Mouse (Mus musculus): ENCODE results near the gene Atp11a.

Atp11a gene

GRCm38 (mm10) chr8:12772319-12772718 lies 15.5 kb downstream of the Atp11a start:
- no peak for DNase-seq (ENCODE audit: low spot score)

GRCm38 (mm10) chr8:12773914-12774313 lies 17.1 kb downstream of the Atp11a start:
- DNase-seq (ENCODE audit: low spot score) = no peak

DNA sequence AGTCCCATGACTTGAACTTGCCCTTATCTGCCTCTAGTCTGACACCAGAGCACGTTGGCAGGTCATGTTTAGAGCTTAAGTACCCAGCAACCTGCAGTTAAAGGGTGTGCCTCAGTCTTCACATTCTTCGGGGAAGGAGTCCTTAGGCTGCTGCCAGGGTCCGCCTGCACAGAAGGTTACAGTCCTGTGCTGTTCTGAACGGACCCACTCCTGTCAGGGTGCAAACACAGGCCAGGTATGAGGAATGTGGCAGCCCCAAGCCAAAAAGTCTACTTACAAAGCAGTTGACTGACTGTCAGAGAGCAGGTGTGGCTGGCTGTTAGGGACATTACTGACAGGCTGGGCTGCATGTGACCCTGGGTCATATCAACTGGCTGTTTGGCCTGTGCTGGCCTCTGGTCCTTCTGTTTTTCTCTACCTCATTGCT lies 18.1 kb downstream of the Atp11a start:
- DNase-seq (ENCODE audit: low spot score) = no peak

GRCm38 (mm10) chr8:12775302-12775975 lies 18.6 kb downstream of the Atp11a start:
- DNase-seq (ENCODE audit: low spot score) = no peak

- no peak for DNase-seq (ENCODE audit: low spot score)
These were observed 19.4 kb downstream of the Atp11a start for GRCm38 (mm10) chr8:12776166-12776565.

- DNase-seq (ENCODE audit: low spot score) = no peak
These were observed 20.4 kb downstream of the Atp11a start for GRCm38 (mm10) chr8:12777171-12777570.

- no peak for DNase-seq (ENCODE audit: low spot score)
These were observed 22.7 kb downstream of the Atp11a start for GRCm38 (mm10) chr8:12779541-12779940.

DNA sequence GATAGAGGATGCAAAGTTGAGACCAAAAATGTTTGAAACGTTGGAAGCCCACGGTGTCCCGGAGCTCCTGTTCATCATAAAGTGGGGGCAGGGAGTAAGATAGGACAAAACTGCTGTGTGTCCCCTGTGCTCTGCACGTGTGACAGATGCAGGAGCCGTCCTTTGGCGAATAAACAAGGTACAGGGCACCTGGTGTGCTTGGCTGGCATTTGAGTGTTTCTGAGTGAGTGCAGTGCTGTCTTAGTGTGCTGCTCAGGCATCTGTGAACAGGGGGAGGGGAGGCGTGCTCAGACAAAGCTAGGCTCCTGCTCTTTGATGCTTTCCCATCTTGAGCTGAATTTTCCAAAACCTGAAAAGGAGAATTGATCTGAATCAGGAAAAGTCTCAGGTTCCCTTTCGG lies 28.7 kb downstream of the Atp11a start:
- DNase-seq (ENCODE audit: low spot score) = no peak

GRCm38 (mm10) chr8:12786261-12786957 lies 29.6 kb downstream of the Atp11a start:
- DNase-seq (ENCODE audit: low spot score) = no peak

DNA sequence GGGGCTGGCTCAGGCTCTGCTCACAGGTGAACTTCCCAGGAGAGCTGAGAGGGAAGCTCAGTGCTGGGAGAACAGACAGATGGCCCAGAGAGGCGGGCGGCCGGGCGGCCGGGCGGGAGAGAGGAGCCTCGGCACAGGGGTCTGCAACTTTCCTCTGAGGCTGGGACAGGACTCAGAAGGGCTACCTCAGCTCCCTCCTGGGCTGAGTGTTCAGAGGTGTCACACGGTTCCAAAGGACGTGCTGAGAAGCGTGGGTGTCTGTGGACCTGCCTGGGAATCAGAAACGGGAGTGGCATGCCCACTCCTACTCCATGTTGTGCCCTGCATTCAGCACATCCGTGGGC lies 30.1 kb downstream of the Atp11a start:
- no peak for DNase-seq (ENCODE audit: low spot score)

- no peak for DNase-seq (ENCODE audit: low spot score)
These were observed 30.6 kb downstream of the Atp11a start for GRCm38 (mm10) chr8:12787427-12787826.

DNA sequence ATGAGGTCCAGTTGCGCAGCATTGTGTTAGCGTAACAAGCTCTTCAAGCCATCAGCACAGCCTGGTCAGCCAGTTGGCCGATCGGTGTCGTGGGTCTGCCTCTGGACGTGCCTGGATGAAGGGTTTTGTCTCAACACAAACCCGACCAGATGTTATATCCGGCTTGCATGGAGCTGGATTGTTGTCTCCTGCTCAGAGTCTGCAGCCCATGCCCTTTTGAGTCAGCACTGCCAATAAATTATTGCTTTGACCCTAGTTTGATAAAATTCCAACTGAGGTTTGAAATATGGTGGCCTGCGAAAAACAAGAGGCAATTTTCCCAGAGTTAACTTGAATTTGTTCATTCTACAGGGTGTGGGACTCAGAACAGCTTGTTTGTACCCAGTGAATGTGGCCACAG lies 31.9 kb downstream of the Atp11a start:
- DNase-seq (ENCODE audit: low spot score) = no peak

GRCm38 (mm10) chr8:12795011-12795671 lies 38.3 kb downstream of the Atp11a start:
- DNase-seq (ENCODE audit: low spot score) = no peak

GRCm38 (mm10) chr8:12799099-12799498 lies 42.3 kb downstream of the Atp11a start:
- DNase-seq (ENCODE audit: low spot score) = no peak

GRCm38 (mm10) chr8:12799832-12800231 lies 43.0 kb downstream of the Atp11a start:
- DNase-seq (ENCODE audit: low spot score) = no peak

- DNase-seq (ENCODE audit: low spot score) = no peak
These were observed 43.4 kb downstream of the Atp11a start for GRCm38 (mm10) chr8:12800246-12800645.

DNA sequence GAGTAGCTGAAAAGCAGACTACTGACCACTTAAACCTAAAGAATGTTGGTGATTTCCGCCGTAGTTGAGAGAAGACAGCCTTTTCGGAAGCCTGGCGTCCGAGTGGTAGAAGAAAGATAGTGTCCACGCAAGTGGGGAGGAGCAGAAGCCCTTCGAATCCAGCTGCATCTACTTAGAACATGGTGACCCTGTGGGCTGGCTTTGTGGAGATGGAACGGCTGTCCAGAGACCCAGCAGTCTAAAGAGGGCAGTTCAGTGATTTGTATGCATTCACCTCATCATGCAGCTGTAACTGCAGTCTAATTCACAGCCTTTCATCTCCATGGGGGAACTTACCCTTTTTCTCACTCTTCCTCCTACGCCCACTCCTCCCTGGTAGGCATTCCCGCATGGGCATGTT lies 44.8 kb downstream of the Atp11a start:
- DNase-seq (ENCODE audit: low spot score) = no peak

GRCm38 (mm10) chr8:12803121-12803520 lies 46.3 kb downstream of the Atp11a start:
- DNase-seq (ENCODE audit: low spot score) = no peak

DNA sequence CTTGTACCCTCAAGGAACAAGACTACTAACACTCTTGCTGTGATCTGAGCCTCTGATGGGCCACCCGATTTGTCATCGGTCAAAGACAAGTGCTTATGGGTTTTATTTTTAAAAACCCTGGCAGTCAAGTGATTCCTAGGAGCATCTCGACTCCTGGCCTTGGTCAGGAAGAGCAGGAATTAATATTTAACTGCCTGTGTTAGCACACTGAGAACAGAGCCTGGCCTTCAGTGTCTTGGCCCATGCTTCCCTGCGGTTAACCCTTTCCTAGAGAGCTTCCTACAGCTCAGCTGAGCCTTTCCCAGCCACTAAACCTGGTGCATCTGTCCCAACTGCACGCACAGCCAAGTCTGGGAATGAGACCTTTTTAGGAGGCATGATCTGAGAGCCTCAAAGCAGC lies 48.1 kb downstream of the Atp11a start:
- DNase-seq (ENCODE audit: low spot score) = no peak

DNA sequence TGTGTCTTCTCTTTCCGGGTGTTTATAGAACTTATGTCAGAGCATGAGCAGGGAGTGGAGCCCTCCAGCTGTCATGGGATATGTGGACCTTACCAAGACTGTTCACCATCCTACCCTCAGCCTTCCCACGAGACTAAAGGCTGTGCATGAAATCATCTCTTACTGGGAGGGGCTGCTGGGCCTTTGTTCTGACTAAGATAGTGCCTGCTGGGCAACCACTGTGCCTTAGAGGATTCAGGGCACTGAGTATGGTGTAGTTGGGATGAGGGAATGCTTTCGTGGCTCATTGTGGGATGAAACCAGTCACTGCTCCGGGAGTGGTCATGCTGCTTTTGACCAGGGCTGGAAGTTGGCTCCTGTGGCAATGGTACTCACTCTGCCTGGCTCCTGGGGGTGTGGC lies 48.8 kb downstream of the Atp11a start:
- DNase-seq (ENCODE audit: low spot score) = no peak

DNA sequence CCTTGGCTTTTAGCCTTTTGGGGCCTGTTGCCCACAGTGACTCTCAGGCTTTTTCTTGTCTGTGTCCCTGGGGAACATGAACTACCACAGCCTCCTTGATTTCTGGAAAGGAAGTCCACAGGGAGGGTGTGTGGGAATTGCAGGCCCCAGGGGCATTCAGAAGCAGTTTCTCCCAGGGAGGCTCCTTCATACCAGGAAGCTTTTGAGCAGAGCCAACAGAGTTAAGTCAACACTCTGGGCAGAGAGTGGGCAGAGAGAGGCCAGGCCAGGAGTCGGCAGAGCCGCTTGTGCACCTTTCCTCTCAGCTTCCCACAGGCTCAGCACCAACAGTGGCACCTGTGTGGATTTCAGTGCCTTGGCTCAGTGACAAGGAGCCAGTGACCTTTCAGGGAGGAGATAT lies 51.2 kb downstream of the Atp11a start:
- no peak for DNase-seq (ENCODE audit: low spot score)

DNA sequence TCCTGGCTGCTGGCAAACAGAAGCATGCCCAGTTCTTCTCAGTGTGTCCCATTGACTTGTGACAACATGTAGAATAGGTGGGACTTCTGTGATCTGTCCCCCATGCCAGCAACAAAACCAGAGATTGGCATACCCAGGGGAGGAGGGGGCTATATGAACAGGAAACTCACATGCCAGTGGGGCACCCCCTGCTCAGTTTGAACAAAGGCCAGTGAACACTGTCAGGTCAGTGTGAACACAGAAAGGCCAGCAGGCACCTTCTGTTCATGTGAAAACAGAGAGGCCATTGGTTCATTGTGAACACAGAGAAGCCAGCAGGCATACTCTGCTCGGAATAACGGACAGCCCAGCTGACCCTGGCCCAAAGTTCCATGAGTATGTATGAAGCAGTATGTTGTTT lies 52.7 kb downstream of the Atp11a start:
- DNase-seq (ENCODE audit: low spot score) = no peak

DNA sequence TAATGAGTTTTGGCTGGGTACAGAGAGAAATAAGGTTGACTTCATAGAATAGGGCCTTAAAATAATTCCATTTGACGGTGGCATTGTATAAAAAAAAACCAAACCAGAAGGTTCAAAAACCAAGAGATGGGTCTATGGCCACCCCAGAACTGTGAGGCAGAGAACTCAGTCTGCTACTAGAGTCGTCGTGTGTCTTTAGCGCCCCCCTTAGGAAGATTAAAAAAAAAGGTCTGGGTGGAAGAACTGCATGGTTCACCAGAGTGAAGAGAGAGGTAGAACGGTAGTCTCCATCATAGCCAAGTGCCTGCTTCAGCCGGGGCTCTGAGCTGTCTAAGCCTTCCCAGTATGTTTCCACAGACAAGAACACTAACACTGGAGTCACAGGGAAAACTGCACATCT lies 54.4 kb downstream of the Atp11a start:
- DNase-seq (ENCODE audit: low spot score) = no peak
